Mouse (Mus musculus) B cell, adult 67 days (primary cell): ENCODE data around the gene Tspan15. TPM values are rescaled to one million over a fixed set of nuclear protein-coding genes. Genes with fewer than 3 reads are reported as not detected.

Source experiments
- total RNA-seq, 2 experiments: library from RNA; stranded (reverse); gene quantifications; 4 replicates each; pipeline ENCODE4 v1.2.4; 2023

The Tspan15 gene
- 10 to 100 TPM; 12.7 to 21.7 TPM for total RNA-seq

DNA sequence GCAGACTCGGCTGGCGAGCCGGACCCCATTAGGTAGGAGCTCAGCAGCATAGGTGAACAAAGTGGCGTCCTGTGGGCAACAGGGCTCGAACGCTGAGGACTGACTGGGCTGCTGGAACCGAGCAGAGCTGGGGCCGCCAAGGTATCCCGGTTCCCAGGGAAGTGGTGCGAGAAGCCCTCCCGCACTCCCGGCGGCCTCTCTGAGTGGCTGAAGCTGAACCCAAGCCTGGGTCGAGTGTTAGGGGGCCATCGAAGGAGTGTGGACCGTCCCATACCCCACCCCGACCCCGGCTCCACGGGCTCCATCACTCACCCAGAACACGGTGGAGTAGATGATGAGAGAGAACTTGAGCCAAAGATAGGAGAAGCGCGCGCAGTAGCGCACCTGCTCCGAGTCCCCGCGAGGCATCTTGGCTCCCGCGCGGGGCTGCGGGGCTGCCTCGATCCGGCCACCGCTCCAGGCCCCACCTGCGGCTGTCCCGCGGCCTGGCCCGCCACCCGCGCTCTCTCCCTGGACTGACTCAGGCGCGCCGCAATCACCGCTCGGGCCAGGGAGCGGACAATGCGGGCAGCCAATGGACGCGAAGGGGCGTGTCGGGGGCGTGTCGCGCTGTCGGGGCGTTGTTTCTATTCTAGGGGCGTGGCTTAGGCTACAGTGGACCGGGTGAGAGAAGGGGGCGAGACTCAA lies at the start of gene Tspan15:
Gene Tspan15, minus strand, starts transcription at position 544 of the 687 bp plus-strand sequence.

GRCm38 (mm10) chr10:62252000-62252488 lies 21.0 kb upstream of the Tspan15 start, which contains the start of gene Tacr2:
Tacr2 (plus strand) TSS chr10:62252438.

GRCm38 (mm10) chr10:62143820-62144219 lies 87.2 kb downstream of the Tspan15 start, which contains the start of gene Fam241b:
Fam241b (minus strand) TSS chr10:62143920.

Other genes with a start within 250 kb of the Tspan15 start
- not detected for gene Neurog3, start 98.2 kb downstream of the Tspan15 start, total RNA-seq
- 1 to 10 TPM; 3.4 to 4.1 TPM for gene Fam241b, start 87.3 kb downstream of the Tspan15 start, total RNA-seq
- not detected for gene Tacr2, start 21.2 kb upstream of the Tspan15 start, total RNA-seq
- gene Hk1, start 148.7 kb upstream of the Tspan15 start, total RNA-seq, result 10 to 100 TPM; 35.3 to 38.7 TPM
- gene Hkdc1, start 191.2 kb upstream of the Tspan15 start, total RNA-seq, result not detected
- under 1 TPM; 0.58 to 0.71 TPM for gene 4930507D05Rik, start 218.2 kb upstream of the Tspan15 start, total RNA-seq
- gene Supv3l1, start 218.5 kb upstream of the Tspan15 start, total RNA-seq, result 10 to 100 TPM; 24.2 to 25.6 TPM